Mouse (Mus musculus): ENCODE results near the gene Slc25a35. TPM values are rescaled to one million over a fixed set of nuclear protein-coding genes. Genes with fewer than 3 reads are reported as not detected.
A peak's percentile ranks its signal among the peaks of the same experiment; 100 is the strongest.
"Not testable (repeated sequence)": the region's sequence is repeated elsewhere in the genome, so short reads cannot be mapped to it uniquely, and the experiment has no call there.

Gene Slc25a35
- total RNA-seq (2021): 1 to 10 TPM; 6.4 to 7.4 TPM

- peak; percentile 90 for DNase-seq (ENCODE audit: low spot score)
- intact Hi-C loops (cut with DNase I): loop anchor here (5.0 kb wide), 2 partner anchors 65 to 70 kb away; partner anchors contain the start of gene Rpl26
Observed at GRCm38 (mm10) chr11:68967337-68968282, at the start of gene Slc25a35. TSS of gene Slc25a35 (plus strand) at chr11:68968131.

- intact Hi-C loops (cut with DNase I): no loop called here
Observed at GRCm38 (mm10) chr11:68923191-68923590, 44.7 kb upstream of the Slc25a35 start.

GRCm38 (mm10) chr11:68924749-68925148, 43.2 kb upstream of the Slc25a35 start:
- no peak for DNase-seq (ENCODE audit: low spot score)
- intact Hi-C loops (cut with DNase I): no loop called here

More at GRCm38 (mm10) chr11:68923191-68923590, 44.7 kb upstream of the Slc25a35 start:
- no peak for DNase-seq (ENCODE audit: low spot score)

GRCm38 (mm10) chr11:68926981-68927380, 41.0 kb upstream of the Slc25a35 start, which contains the start of gene Odf4:
TSS of gene Odf4 (minus strand) at chr11:68927081.
- DNase-seq (ENCODE audit: low spot score): no peak
- intact Hi-C loops (cut with DNase I): no loop called here

GRCm38 (mm10) chr11:68929947-68930346, 38.0 kb upstream of the Slc25a35 start:
- intact Hi-C loops (cut with DNase I): no loop called here
- DNase-seq (ENCODE audit: low spot score): no peak

GRCm38 (mm10) chr11:68933885-68934507, 33.9 kb upstream of the Slc25a35 start:
- DNase-seq (ENCODE audit: low spot score): no peak
- intact Hi-C loops (cut with DNase I): no loop called here

GRCm38 (mm10) chr11:68936951-68937350, 31.0 kb upstream of the Slc25a35 start:
- intact Hi-C loops (cut with DNase I); DNase-seq (ENCODE audit: low spot score): not testable (repeated sequence)

- intact Hi-C loops (cut with DNase I): loop anchor here (5.0 kb wide), 1 partner anchor 32 kb away; no protein-coding TSS in a partner anchor
- peak; percentile 84 for DNase-seq (ENCODE audit: low spot score)
Observed at GRCm38 (mm10) chr11:68939451-68940304, 28.3 kb upstream of the Slc25a35 start.

GRCm38 (mm10) chr11:68940516-68940915, 27.4 kb upstream of the Slc25a35 start:
- intact Hi-C loops (cut with DNase I): loop anchor here (5.0 kb wide), 1 partner anchor 33 kb away; no protein-coding TSS in a partner anchor
- DNase-seq (ENCODE audit: low spot score): no peak

- no peak for DNase-seq (ENCODE audit: low spot score)
- intact Hi-C loops (cut with DNase I): loop anchor here (5.0 kb wide), 1 partner anchor 35 kb away; no protein-coding TSS in a partner anchor
Observed at GRCm38 (mm10) chr11:68942731-68943130, 25.2 kb upstream of the Slc25a35 start.

GRCm38 (mm10) chr11:68945245-68945644, 22.7 kb upstream of the Slc25a35 start:
- intact Hi-C loops (cut with DNase I): no loop called here
- DNase-seq (ENCODE audit: low spot score): no peak

- intact Hi-C loops (cut with DNase I): no loop called here
Observed at GRCm38 (mm10) chr11:68946001-68946400, 21.9 kb upstream of the Slc25a35 start.

GRCm38 (mm10) chr11:68946806-68947440, 21.0 kb upstream of the Slc25a35 start:
- intact Hi-C loops (cut with DNase I): no loop called here

More at GRCm38 (mm10) chr11:68946001-68946400, 21.9 kb upstream of the Slc25a35 start:
- DNase-seq (ENCODE audit: low spot score): no peak

GRCm38 (mm10) chr11:68947542-68947993, 20.4 kb upstream of the Slc25a35 start:
- intact Hi-C loops (cut with DNase I): no loop called here
- no peak for DNase-seq (ENCODE audit: low spot score)

More at GRCm38 (mm10) chr11:68946806-68947440, 21.0 kb upstream of the Slc25a35 start:
- no peak for DNase-seq (ENCODE audit: low spot score)

GRCm38 (mm10) chr11:68953903-68954302, 14.0 kb upstream of the Slc25a35 start:
- intact Hi-C loops (cut with DNase I): no loop called here
- DNase-seq (ENCODE audit: low spot score): no peak

GRCm38 (mm10) chr11:68954408-68954807, 13.5 kb upstream of the Slc25a35 start:
- DNase-seq (ENCODE audit: low spot score): no peak

GRCm38 (mm10) chr11:68955473-68955872, 12.5 kb upstream of the Slc25a35 start:
- no peak for DNase-seq (ENCODE audit: low spot score)
- intact Hi-C loops (cut with DNase I): no loop called here

More at GRCm38 (mm10) chr11:68954408-68954807, 13.5 kb upstream of the Slc25a35 start:
- intact Hi-C loops (cut with DNase I): no loop called here

- peak; percentile 34 for DNase-seq (ENCODE audit: low spot score)
- intact Hi-C loops (cut with DNase I): no loop called here
Observed at GRCm38 (mm10) chr11:68956107-68956506, 11.8 kb upstream of the Slc25a35 start.

GRCm38 (mm10) chr11:68956697-68957096, 11.2 kb upstream of the Slc25a35 start:
- intact Hi-C loops (cut with DNase I): no loop called here
- peak; percentile 42 for DNase-seq (ENCODE audit: low spot score)
